Mouse (Mus musculus): ENCODE results near the gene Zfp853. TPM values are rescaled to one million over a fixed set of nuclear protein-coding genes. Genes with fewer than 3 reads are reported as not detected.

Zfp853 gene
- total RNA-seq (2012; rRNA removed) = 0.08 TPM in 1 of 2 replicates, not detected in the other
- under 1 TPM in 1 of 2 experiments, not detected in 1; 0.14 TPM for polyA plus RNA-seq (2012; ENCODE audit: insufficient read depth in 1 of 2, insufficient read length in 2 of 2, low read depth in 1 of 2, low replicate concordance in 2 of 2, missing spikeins in 1 of 2)

GRCm38 (mm10) chr5:143293404-143293803 lies at the start of gene Zfp853:
Gene Zfp853 (minus strand): TSS chr5:143293623.
- Histone ChIP-seq H3K4me3 (ENCODE audit: control insufficient read depth in 1 of 2, insufficient read depth in 1 of 2, low read depth in 2 of 2, low read length in 2 of 2) (no peak within 1 kb of the TSS), H3K79me2 (ENCODE audit: control insufficient read depth, insufficient read depth, low read length, poor library complexity) (no peaks in the 10 kb centered on the region)

GRCm38 (mm10) chr5:143339603-143340002 lies 46.2 kb upstream of the Zfp853 start:
- no peak for DNase-seq (ENCODE audit: low read depth, low spot score)
- Histone ChIP-seq H3K79me2 (ENCODE audit: control insufficient read depth, insufficient read depth, low read length, poor library complexity) (no peaks in the 10 kb centered on the region), H3K36me3 (ENCODE audit: control insufficient read depth in 1 of 2, insufficient read depth in 2 of 2, low read length in 2 of 2) (no peaks in the 10 kb centered on the region), H3K4me1 (ENCODE audit: control insufficient read depth in 1 of 2, insufficient read depth in 2 of 2, low read length in 2 of 2) (no peaks in the 10 kb centered on the region), H3K9me3 (replicated peaks; ENCODE audit: insufficient read depth, low read length) (no peaks in the 10 kb centered on the region), H3K9ac (ENCODE audit: control insufficient read depth, low read depth, low read length, poor library complexity, severe bottlenecking) (no peak overlapping the region), H3K27me3 (ENCODE audit: control insufficient read depth in 1 of 2, insufficient read depth in 2 of 2, low read length in 2 of 2) (peaks cover 2 to 5% of the 10 kb centered on the region in 2 experiments), H3K27ac (ENCODE audit: control insufficient read depth, low read depth, low read length) (no peak overlapping the region), H3K4me3 (ENCODE audit: control insufficient read depth in 1 of 2, insufficient read depth in 1 of 2, low read depth in 2 of 2, low read length in 2 of 2) (no peak overlapping the region)
- TF ChIP-seq JUND (IDR thresholded peaks at IDR 0.05; ENCODE audit: low read depth, low read length) (no peak), HCFC1 (IDR thresholded peaks at IDR 0.05; ENCODE audit: low read depth, low read length) (no peak), RCOR1 (IDR thresholded peaks at IDR 0.05; ENCODE audit: low read depth, low read length) (no peak), ZMIZ1 (IDR thresholded peaks at IDR 0.05; ENCODE audit: low read depth, low read length) (no peak), MAFK (IDR thresholded peaks at IDR 0.05; ENCODE audit: borderline replicate concordance, low read depth, low read length) (no peak), UBTF (IDR thresholded peaks at IDR 0.05; ENCODE audit: borderline replicate concordance, insufficient read depth, low read depth, low read length) (no peak), MEF2A (IDR thresholded peaks at IDR 0.05; ENCODE audit: extremely low read depth, insufficient replicate concordance, low read depth, low read length, poor library complexity, severe bottlenecking) (no peak), TBP (IDR thresholded peaks at IDR 0.05; ENCODE audit: low read depth, low read length) (no peak), KAT2A (conservative IDR thresholded peaks at IDR 0.05; ENCODE audit: low read depth, low read length) (no peak), POLR2AphosphoS5 (IDR thresholded peaks at IDR 0.05; ENCODE audit: borderline replicate concordance, low read depth, low read length) (no peak), SMC3 (IDR thresholded peaks at IDR 0.05; ENCODE audit: low read depth, low read length) (no peak), ELF1 (IDR thresholded peaks at IDR 0.05; ENCODE audit: low read depth, low read length) (no peak), MXI1 (IDR thresholded peaks at IDR 0.05; ENCODE audit: low read depth, low read length) (no peak), MYC (IDR thresholded peaks at IDR 0.05; ENCODE audit: low read depth, low read length) (no peak), CTCF (IDR thresholded peaks at IDR 0.05 in 2 of 3, conservative IDR thresholded peaks at IDR 0.05 in 1 of 3; ENCODE audit: control insufficient read depth in 1 of 3, insufficient read depth in 1 of 3, low read depth in 2 of 3, low read length in 3 of 3, poor library complexity in 1 of 3, severe bottlenecking in 1 of 3) (no peak)

More at GRCm38 (mm10) chr5:143293404-143293803, at the start of gene Zfp853:
- Histone ChIP-seq H3K4me1 (ENCODE audit: control insufficient read depth in 1 of 2, insufficient read depth in 2 of 2, low read length in 2 of 2) (no peaks in the 10 kb centered on the region), H3K9me3 (replicated peaks; ENCODE audit: insufficient read depth, low read length) (no peaks in the 10 kb centered on the region), H3K27ac (ENCODE audit: control insufficient read depth, low read depth, low read length) (no peak within 1 kb of the TSS), H3K36me3 (ENCODE audit: control insufficient read depth in 1 of 2, insufficient read depth in 2 of 2, low read length in 2 of 2) (no peaks in the 10 kb centered on the region), H3K9ac (ENCODE audit: control insufficient read depth, low read depth, low read length, poor library complexity, severe bottlenecking) (no peak within 1 kb of the TSS), H3K27me3 (ENCODE audit: control insufficient read depth in 1 of 2, insufficient read depth in 2 of 2, low read length in 2 of 2) (no peaks in the 10 kb centered on the region)
- no peak for DNase-seq (ENCODE audit: low read depth, low spot score)
- TF ChIP-seq ZNF384 (IDR thresholded peaks at IDR 0.05; ENCODE audit: low read depth, low read length) = no peak
- no peak for TF ChIP-seq UBTF (IDR thresholded peaks at IDR 0.05; ENCODE audit: borderline replicate concordance, insufficient read depth, low read depth, low read length)
- no peak for TF ChIP-seq HCFC1 (IDR thresholded peaks at IDR 0.05; ENCODE audit: low read depth, low read length)
- TF ChIP-seq MAZ (IDR thresholded peaks at IDR 0.05; ENCODE audit: low read depth, low read length) = no peak
- no peak for TF ChIP-seq TBP (IDR thresholded peaks at IDR 0.05; ENCODE audit: low read depth, low read length)
- no peak for TF ChIP-seq RCOR1 (IDR thresholded peaks at IDR 0.05; ENCODE audit: low read depth, low read length)
- TF ChIP-seq CHD2 (IDR thresholded peaks at IDR 0.05; ENCODE audit: low read length) = no peak
- TF ChIP-seq JUND (IDR thresholded peaks at IDR 0.05; ENCODE audit: low read depth, low read length) = no peak
- no peak for TF ChIP-seq ETS1 (IDR thresholded peaks at IDR 0.05; ENCODE audit: low read depth, low read length)
- no peak for TF ChIP-seq NELFE (IDR thresholded peaks at IDR 0.05; ENCODE audit: low read depth, low read length)
- no peak for TF ChIP-seq TCF12 (IDR thresholded peaks at IDR 0.05; ENCODE audit: low read depth, low read length)
- TF ChIP-seq MEF2A (IDR thresholded peaks at IDR 0.05; ENCODE audit: extremely low read depth, insufficient replicate concordance, low read depth, low read length, poor library complexity, severe bottlenecking) = no peak

All from MEL (cell line).